Mouse (Mus musculus) Muller cell, postnatal 12 days (primary cell): Measurements from ENCODE around the gene Ppp1r14a.

Source experiments
- DNase-seq: peaks from one replicate; pipeline ENCODE4 v3.0.0-alpha.2; 2015; ENCODE audit errors: inconsistent ontology term

Gene Ppp1r14a

GRCm38 (mm10) chr7:29327087-29327486 is 38.0 kb downstream of the Ppp1r14a start:
- DNase-seq: no peak

GRCm38 (mm10) chr7:29328984-29329383 is 39.9 kb downstream of the Ppp1r14a start:
- DNase-seq: no peak

- DNase-seq: no peak
Observed at GRCm38 (mm10) chr7:29334156-29334555, 45.0 kb downstream of the Ppp1r14a start.

- no peak for DNase-seq
Observed at GRCm38 (mm10) chr7:29335276-29335675, 46.2 kb downstream of the Ppp1r14a start.

- no peak for DNase-seq
Observed at GRCm38 (mm10) chr7:29335841-29336671, 46.9 kb downstream of the Ppp1r14a start.

GRCm38 (mm10) chr7:29336795-29337319 is 47.7 kb downstream of the Ppp1r14a start:
- DNase-seq: no peak

GRCm38 (mm10) chr7:29337766-29338165 is 48.7 kb downstream of the Ppp1r14a start:
- no peak for DNase-seq

GRCm38 (mm10) chr7:29338351-29338919 is 49.3 kb downstream of the Ppp1r14a start:
- DNase-seq: no peak

GRCm38 (mm10) chr7:29338984-29339679 is 50.0 kb downstream of the Ppp1r14a start:
- no peak for DNase-seq

GRCm38 (mm10) chr7:29340247-29340646 is 51.1 kb downstream of the Ppp1r14a start:
- DNase-seq: no peak

GRCm38 (mm10) chr7:29340838-29341237 is 51.7 kb downstream of the Ppp1r14a start:
- no peak for DNase-seq

- no peak for DNase-seq
Observed at GRCm38 (mm10) chr7:29341722-29342121, 52.6 kb downstream of the Ppp1r14a start.

- DNase-seq: no peak
Observed at GRCm38 (mm10) chr7:29342489-29343092, 53.5 kb downstream of the Ppp1r14a start.
